Mouse (Mus musculus): Measurements from ENCODE around the gene Zfp964.
"Not testable (repeated sequence)": the region's sequence is repeated elsewhere in the genome, so short reads cannot be mapped to it uniquely, and the experiment has no call there.

Gene Zfp964
- long read RNA-seq, experiment 1, full-length matches to known transcripts = 1 of 2 reads
- long read RNA-seq, experiment 1, partial matches to known transcripts = 0 of 2 reads
- long read RNA-seq, experiment 1, other reads (novel, unspliced or antisense) = 1 of 2 reads
- long read RNA-seq, experiment 2, full-length matches to known transcripts = 1 of 1 reads
- long read RNA-seq, experiment 2, partial matches to known transcripts = 0 of 1 reads
- long read RNA-seq, experiment 2, other reads (novel, unspliced or antisense) = 0 of 1 reads

DNA sequence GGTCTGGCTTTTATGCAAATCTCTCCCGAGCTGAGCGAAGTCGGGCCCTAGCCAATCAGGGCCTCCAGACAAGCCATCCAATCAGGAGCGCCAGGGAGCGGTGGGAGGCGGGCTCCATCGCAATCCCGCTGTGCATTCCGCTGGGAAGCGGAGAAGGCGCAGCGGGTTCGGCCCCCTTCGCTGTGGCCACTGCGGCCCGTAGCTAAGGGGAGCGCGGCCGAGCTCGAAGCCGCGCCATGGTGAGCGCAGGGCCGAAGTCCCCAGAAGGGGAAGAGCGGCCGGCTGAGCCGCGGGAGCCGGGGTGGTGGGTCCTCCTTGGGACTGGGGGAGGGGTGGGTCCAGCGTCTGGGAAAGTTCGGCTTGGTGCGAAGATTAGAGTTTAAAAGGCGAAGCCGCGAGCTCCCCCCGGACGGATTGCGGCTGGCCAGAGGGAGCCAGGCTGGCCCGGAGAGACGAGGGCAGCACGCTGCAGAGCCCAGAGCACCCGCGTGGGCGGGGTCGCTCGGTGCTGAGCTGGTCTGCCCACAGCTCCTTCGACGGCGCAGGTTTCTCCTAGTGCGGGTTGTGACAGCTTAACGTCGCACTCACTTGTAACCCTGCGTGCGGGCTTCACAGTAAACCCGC is at the start of gene Zfp964:
Gene Zfp964, plus strand, starts transcription at position 122 of the 624 bp plus-strand sequence.
- intact Hi-C loops (cut with DNase I) = no loop called here

DNA sequence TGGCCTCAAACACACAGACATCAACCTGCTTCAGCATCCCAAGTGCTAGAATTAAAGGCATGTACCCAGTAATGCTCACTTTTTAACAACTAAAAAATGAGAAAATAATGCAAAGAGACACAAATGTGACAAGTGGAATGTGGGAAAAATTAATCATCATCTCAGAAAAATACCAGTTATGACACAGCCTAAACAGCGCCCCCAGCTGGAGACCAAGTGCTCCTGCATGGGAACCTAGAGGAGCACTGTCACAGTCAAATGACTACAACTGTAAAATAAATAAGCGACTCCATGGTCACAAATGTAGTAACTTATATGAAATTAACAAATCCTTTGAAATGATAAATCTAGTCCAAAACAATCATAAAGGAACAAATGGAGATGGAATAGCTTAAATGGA is 39.6 kb upstream of the Zfp964 start:
- intact Hi-C loops (cut with DNase I) = no loop called here

DNA sequence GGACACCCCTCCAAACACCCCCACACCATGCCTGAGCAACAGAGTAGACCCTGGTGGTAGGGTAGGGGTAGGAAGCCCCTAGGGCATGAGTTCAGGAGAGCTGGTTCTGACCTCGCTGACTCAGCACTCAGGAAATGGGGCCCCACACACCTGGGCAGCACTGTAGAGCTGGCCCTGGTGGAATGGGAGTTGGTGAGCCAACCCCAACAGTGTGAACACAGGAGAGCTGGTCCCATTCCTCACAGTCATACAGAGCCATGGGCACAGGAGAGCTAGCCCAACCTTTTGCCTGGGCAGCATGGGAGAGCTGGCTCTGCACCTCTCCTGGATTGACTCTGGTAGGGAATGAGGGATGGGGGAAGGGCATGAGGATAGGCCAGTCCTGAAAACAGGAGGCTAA is 36.2 kb upstream of the Zfp964 start:
- intact Hi-C loops (cut with DNase I) = no loop called here

- intact Hi-C loops (cut with DNase I) = loop anchor here (2.0 kb wide), 1 partner anchor 92 kb away; no protein-coding TSS in a partner anchor
Measured at GRCm38 (mm10) chr8:69625095-69625789, 29.0 kb upstream of the Zfp964 start, which contains the start of gene Zfp868. TSS of gene Zfp868 (minus strand) at chr8:69625548.

GRCm38 (mm10) chr8:69653808-69654357 is 396 bp upstream of the Zfp964 start:
- intact Hi-C loops (cut with DNase I) = no loop called here

DNA sequence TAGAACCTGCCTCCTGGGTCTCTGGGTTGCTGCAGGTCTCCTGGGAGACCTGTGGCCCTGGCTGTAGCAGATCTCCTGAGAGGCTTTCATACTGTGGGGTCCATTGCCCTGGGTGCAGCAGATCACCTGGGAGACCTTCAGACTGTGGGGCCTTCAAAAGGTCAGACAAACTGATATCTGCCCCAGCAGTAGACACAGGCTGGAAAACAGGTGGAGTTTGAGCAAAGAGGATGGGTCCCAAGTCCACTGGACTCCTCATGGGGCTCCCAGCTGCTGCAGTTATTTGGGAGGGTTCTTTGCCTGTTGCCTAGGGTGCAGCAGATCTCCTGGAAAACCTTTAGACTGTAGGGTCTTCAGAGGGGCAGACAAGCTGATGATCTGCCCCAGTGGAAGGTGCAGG is 7.0 kb downstream of the Zfp964 start:
- intact Hi-C loops (cut with DNase I) = no loop called here

DNA sequence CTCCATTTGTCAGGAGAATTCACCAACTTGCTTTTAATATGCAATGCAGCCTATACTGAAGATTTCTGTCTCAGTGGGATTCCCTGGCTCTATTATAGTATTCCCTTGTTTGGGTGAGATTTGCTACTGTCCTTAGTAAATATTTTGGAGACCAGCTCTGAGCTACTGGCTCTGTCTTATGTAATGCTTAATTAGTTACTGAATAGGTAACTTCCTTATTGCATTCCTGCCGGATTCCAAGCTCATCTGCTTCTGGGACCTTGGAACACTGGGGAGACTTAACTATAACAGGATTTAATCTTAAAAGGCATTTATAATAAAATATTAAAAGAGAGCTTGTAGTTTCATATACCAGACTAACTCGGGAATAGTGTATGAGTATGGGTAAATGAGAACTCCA is 10.8 kb downstream of the Zfp964 start:
- intact Hi-C loops (cut with DNase I) = not testable (repeated sequence)

GRCm38 (mm10) chr8:69701810-69702209 is 47.5 kb downstream of the Zfp964 start:
- intact Hi-C loops (cut with DNase I) = no loop called here

GRCm38 (mm10) chr8:69710624-69711023 is 56.3 kb downstream of the Zfp964 start, which contains the start of gene Zfp869:
TSS of gene Zfp869 (minus strand) at chr8:69710724.
- intact Hi-C loops (cut with DNase I) = not testable (repeated sequence)

DNA sequence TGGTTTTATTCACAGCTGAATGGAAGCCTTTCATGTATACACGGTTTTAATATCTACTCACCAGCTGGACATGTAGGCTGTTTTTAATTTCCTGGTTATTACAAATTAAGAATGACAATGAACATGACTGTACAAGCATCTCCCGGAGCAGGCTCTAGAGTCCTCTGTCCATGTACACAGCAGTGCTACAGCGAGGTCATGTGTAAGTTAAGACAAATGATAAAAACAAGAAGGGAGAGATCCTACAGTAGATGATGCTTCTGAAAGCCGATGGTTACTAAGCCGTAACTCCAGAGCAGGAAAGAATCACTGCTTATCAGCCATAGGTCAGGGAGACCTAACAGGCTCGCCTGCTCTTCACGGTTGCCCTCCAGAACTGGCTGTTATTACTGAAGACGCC is 59.2 kb downstream of the Zfp964 start:
- intact Hi-C loops (cut with DNase I) = no loop called here

- intact Hi-C loops (cut with DNase I) = no loop called here
Measured at GRCm38 (mm10) chr8:69715366-69715765, 61.1 kb downstream of the Zfp964 start.
